Mouse (Mus musculus): ENCODE data around the gene Rad23b. TPM values are rescaled to one million over a fixed set of nuclear protein-coding genes. Genes with fewer than 3 reads are reported as not detected.
"Not testable (repeated sequence)": the region's sequence is repeated elsewhere in the genome, so short reads cannot be mapped to it uniquely, and the experiment has no call there.

Rad23b gene
- total RNA-seq, 2 experiments from 2014 or later = 179 to 185 TPM

GRCm38 (mm10) chr4:55351860-55352259 lies 2.0 kb downstream of the Rad23b start:
- no peak for DNase-seq (ENCODE audit: low spot score in 2 of 2)

- no peak for DNase-seq (ENCODE audit: low spot score in 2 of 2)
These were observed 4.2 kb downstream of the Rad23b start for GRCm38 (mm10) chr4:55354038-55354437.

- DNase-seq (ENCODE audit: low spot score in 2 of 2) = no peak
These were observed 6.0 kb downstream of the Rad23b start for GRCm38 (mm10) chr4:55355845-55356244.

GRCm38 (mm10) chr4:55356726-55357125 lies 6.9 kb downstream of the Rad23b start:
- DNase-seq (ENCODE audit: low spot score in 2 of 2) = no peak

GRCm38 (mm10) chr4:55363866-55364265 lies 14.0 kb downstream of the Rad23b start:
- no peak for DNase-seq (ENCODE audit: low spot score in 2 of 2)

- DNase-seq (ENCODE audit: low spot score in 2 of 2) = no peak
These were observed 14.5 kb downstream of the Rad23b start for GRCm38 (mm10) chr4:55364374-55364773.

GRCm38 (mm10) chr4:55366014-55366413 lies 16.2 kb downstream of the Rad23b start:
- no peak for DNase-seq (ENCODE audit: low spot score in 2 of 2)

- no peak for DNase-seq (ENCODE audit: low spot score in 2 of 2)
These were observed 20.3 kb downstream of the Rad23b start for GRCm38 (mm10) chr4:55370127-55370526.

- no peak for DNase-seq (ENCODE audit: low spot score in 2 of 2)
These were observed 21.5 kb downstream of the Rad23b start for GRCm38 (mm10) chr4:55371355-55371754.

GRCm38 (mm10) chr4:55382350-55382749 lies 32.5 kb downstream of the Rad23b start:
- DNase-seq (ENCODE audit: low spot score in 2 of 2) = no peak

GRCm38 (mm10) chr4:55386768-55387167 lies 36.9 kb downstream of the Rad23b start:
- DNase-seq (ENCODE audit: low spot score in 2 of 2) = no peak

GRCm38 (mm10) chr4:55391480-55391879 lies 41.6 kb downstream of the Rad23b start:
- no peak for DNase-seq (ENCODE audit: low spot score in 2 of 2)

GRCm38 (mm10) chr4:55392445-55392844 lies 42.6 kb downstream of the Rad23b start:
- no peak for DNase-seq (ENCODE audit: low spot score in 2 of 2)

GRCm38 (mm10) chr4:55397911-55398762 lies 48.3 kb downstream of the Rad23b start:
- no peak for DNase-seq (ENCODE audit: low spot score in 2 of 2)

- DNase-seq (ENCODE audit: low spot score in 2 of 2) = no peak
These were observed 49.1 kb downstream of the Rad23b start for GRCm38 (mm10) chr4:55398901-55399300.

- DNase-seq (ENCODE audit: low spot score in 2 of 2) = no peak
These were observed 55.5 kb downstream of the Rad23b start for GRCm38 (mm10) chr4:55405329-55405728.

- DNase-seq (ENCODE audit: low spot score in 2 of 2) = no peak
These were observed 56.7 kb downstream of the Rad23b start for GRCm38 (mm10) chr4:55406558-55406957.

GRCm38 (mm10) chr4:55408081-55408480 lies 58.2 kb downstream of the Rad23b start:
- DNase-seq (ENCODE audit: low spot score in 2 of 2) = no peak

GRCm38 (mm10) chr4:55409025-55409424 lies 59.2 kb downstream of the Rad23b start:
- no peak for DNase-seq (ENCODE audit: low spot score in 2 of 2)

GRCm38 (mm10) chr4:55409578-55410224 lies 59.9 kb downstream of the Rad23b start:
- not testable (repeated sequence) for DNase-seq (ENCODE audit: low spot score in 2 of 2)

GRCm38 (mm10) chr4:55415864-55416263 lies 66.0 kb downstream of the Rad23b start:
- DNase-seq (ENCODE audit: low spot score in 2 of 2) = peak in 1 of 2 experiments; percentile 17

- DNase-seq (ENCODE audit: low spot score in 2 of 2) = no peak
These were observed 76.4 kb downstream of the Rad23b start for GRCm38 (mm10) chr4:55426250-55426649.

All from layer of hippocampus, postnatal 14 days (tissue).